Mouse (Mus musculus) c-Kit-negative CD71-positive TER-119-positive erythroid progenitor cells, embryonic 14.5 days (primary cell): Measurements from ENCODE around the gene Ifitm6.
"Not testable (repeated sequence)": the region's sequence is repeated elsewhere in the genome, so short reads cannot be mapped to it uniquely, and the experiment has no call there.

ENCODE experiments used
- DNase-seq: peaks from one replicate; pipeline ENCODE4 v3.0.0-alpha.2; 2013; ENCODE audit warnings: low read depth, low spot score

The Ifitm6 gene

DNA sequence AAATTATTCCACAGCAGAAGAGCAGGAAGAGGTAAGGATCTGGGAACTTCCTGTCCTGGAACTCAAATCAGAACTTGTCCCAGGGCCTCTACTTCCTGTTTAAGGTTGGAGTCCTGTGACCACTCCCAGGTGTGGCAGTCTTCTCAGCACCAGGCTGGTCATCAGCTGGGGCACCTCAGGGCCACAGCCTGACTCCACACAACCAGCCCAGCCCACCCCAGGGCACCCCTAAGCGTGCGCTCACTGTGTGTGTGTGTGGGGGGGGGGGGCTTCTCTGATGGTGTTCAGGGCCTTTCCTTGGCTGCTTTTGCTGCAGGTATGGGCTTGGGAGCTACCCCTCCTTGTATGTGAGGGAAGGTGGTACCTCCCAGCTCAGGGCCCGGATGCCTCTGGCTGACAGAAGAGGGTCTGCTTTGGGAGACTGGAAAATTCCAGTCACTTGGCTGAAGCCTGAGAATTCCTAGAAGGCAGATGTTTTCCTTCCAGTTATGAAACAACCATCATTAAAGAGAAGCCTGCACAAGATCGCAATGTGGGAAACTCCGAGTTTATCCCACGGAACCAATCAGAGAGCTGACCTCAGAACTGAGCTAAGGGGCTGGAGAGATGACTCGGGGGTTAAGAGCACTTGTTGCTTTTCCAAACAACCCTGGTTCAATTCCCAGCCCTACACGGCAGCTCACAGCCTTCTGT lies 46.1 kb downstream of the Ifitm6 start:
- DNase-seq = no peak

DNA sequence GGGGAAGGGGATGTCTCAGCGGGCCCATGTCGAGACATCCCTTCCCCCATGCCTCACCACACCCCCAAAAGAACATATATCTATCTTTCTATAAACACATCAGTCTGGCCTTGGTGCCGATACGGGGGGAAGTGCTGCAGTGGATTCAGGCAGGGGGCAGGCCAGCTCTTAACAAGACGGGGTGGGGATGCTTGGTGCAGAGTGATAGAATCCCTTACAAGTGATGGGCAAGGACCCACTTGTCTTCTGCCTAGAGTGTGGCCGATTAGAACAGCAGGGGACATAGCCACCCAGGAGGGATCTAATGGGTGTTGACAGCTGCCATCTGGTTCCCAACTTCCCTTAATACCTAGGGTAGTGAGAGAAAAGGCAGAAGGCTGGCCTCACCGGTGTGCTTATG lies 46.8 kb downstream of the Ifitm6 start:
- DNase-seq = no peak

DNA sequence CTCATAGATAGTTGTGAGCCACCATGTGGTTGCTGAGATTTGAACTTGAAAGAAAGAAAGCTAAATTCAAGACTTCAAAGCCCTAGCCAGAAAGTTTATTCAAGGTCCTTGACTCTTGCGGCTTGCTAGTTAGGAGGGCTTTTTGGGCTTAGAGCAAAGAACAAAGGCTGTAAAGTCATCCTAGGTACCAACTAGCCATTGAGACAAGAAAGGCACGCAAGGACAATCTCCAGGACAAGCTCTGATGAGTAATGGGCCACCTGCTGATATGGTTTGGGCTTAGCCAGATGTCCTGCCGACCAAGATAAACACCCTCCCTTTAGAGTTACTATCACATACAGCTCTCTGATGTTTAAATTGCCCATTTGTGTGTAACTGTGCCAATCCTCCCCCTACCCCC lies 49.0 kb downstream of the Ifitm6 start:
- DNase-seq = not testable (repeated sequence)

DNA sequence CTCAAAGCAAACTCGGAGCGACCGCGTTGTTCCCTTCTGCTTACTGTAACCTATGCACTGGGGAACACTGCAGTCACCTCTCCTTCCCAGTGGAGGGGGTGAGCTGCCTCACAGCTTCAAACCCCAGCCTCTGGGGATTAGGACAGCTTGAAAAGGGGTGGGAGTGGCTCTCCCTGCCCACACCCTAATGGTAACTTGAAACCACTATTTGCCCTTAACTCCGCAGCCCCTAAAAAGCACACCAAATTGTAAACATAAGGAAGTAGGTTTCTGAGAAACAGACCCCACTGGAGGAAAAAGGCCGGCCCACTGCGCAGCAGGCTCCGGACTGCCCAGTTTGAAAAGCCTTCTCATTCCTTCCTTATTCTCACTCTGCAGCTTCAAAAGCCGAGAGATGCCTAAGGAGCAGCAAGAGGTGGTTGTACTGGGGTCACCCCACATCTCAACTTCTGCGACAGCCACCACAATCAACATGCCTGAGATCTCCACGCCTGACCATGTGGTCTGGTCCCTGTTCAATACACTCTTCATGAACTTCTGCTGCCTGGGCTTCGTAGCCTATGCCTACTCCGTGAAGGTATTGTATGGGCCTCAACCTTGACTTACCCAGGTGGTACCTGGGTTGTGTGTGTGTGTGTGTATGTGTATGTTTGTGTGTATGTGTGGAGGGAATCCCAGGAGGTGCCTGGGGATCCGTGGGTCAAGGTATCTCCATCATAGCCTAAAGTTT lies 49.7 kb downstream of the Ifitm6 start:
- no peak for DNase-seq

DNA sequence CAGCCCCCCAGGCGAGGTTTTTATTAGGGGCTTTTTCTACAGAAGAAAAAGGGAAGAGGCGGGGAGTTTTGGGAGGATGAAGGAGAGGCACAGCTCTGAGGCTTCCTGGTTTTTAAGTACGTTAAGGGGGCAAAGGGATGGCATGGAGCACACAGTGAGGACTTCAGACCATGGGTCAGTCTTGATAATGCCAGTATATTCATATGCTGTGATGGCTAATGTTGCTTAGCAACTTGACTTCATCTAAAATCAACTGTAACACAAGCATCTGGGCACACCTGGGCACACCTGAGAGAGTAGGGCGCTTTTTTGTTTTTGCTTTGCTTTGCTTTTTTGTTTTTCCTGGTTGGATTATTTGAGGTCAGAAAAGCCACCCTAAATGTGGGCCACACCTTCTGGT lies 50.8 kb downstream of the Ifitm6 start, which contains the start of gene Ifitm1:
Ifitm1 (plus strand) TSS at position 301 of the 400 bp plus-strand sequence.
- no peak for DNase-seq
